8 mouse cellular contexts compared by ENCODE assay signal in genomic region chr9:8043044-8043387, GRCm38 (mm10). TPM values are rescaled to one million over a fixed set of nuclear protein-coding genes. Genes with fewer than 3 reads are reported as not detected.
DNase-seq lines count a peak whose midpoint lies in the region; ATAC-seq and TF ChIP-seq lines count a peak whose summit lies in the region.

No protein-coding gene starts in this region.

- peak overlapping the region; percentile 66; the same call in 1 of the 2 replicates for H3K4me3 ChIP-seq in kidney, embryonic 14.5 days (ENCODE audit: low read length)
- H3K4me3 ChIP-seq in embryonic facial prominence, embryonic 13.5 days, result peak overlapping the region; percentile 81
- peak overlapping the region; percentile 75; the same call in 1 of the 2 replicates for H3K4me3 ChIP-seq in intestine, embryonic 15.5 days (replicated peaks)
- peak overlapping the region; percentile 63 for H3K4me3 ChIP-seq in midbrain, postnatal 0 days (ENCODE audit: low read depth, low read length)

- no peaks in the 10 kb centered on the region for H3K9me3 ChIP-seq in kidney, embryonic 14.5 days (ENCODE audit: control insufficient read depth, low read length)
- no peaks in the 10 kb centered on the region for H3K9me3 ChIP-seq in embryonic facial prominence, embryonic 13.5 days
- H3K9me3 ChIP-seq in intestine, embryonic 15.5 days, result no peaks in the 10 kb centered on the region
- no peaks in the 10 kb centered on the region for H3K9me3 ChIP-seq in midbrain, postnatal 0 days (ENCODE audit: low read length)

- DNase-seq in kidney, postnatal 14 days, result no peak
- DNase-seq in midbrain, postnatal 0 days (ENCODE audit: low spot score), result no peak
- DNase-seq in left cerebral cortex, adult 9 months (ENCODE audit: low spot score in 2 of 2), result no peak
- no peak for DNase-seq in thymus, postnatal 4 days
- DNase-seq in retina, embryonic 14.5 days (ENCODE audit: low spot score), result no peak

- no peak overlapping the region; the same call in 1 of the 2 replicates for H3K27ac ChIP-seq in kidney, embryonic 14.5 days (ENCODE audit: low read depth, low read length)
- peak overlapping the region; percentile 72 for H3K27ac ChIP-seq in embryonic facial prominence, embryonic 13.5 days
- 0 out of 2 replicates have a peak overlapping the region, but pooled peaks have one; percentile 69 for H3K27ac ChIP-seq in intestine, embryonic 15.5 days
- H3K27ac ChIP-seq in midbrain, postnatal 0 days (ENCODE audit: low read depth, low read length), result peak overlapping the region; percentile 91; the same call in 1 of the 2 replicates

- H3K4me2 ChIP-seq in kidney, embryonic 14.5 days (replicated peaks; ENCODE audit: low read depth, low read length), result peak overlapping the region; percentile 67
- H3K4me2 ChIP-seq in embryonic facial prominence, embryonic 13.5 days, result peak overlapping the region; percentile 66
- H3K4me2 ChIP-seq in intestine, embryonic 15.5 days (replicated peaks), result peak overlapping the region; percentile 79
- peak overlapping the region; percentile 57 for H3K4me2 ChIP-seq in midbrain, postnatal 0 days (ENCODE audit: low read depth, low read length, poor library complexity, severe bottlenecking)

- ATAC-seq in kidney, embryonic 14.5 days (ENCODE audit: low FRiP score, low TSS enrichment), result peak; percentile 36; the same call in 1 of the 2 replicates
- ATAC-seq in embryonic facial prominence, embryonic 13.5 days (ENCODE audit: insufficient number of reproducible peaks, insufficient read depth, low FRiP score, low TSS enrichment, low read depth), result 0 out of 2 replicates have a peak, but pooled peaks have one; percentile 10
- ATAC-seq in intestine, embryonic 15.5 days, result peak; percentile 39
- ATAC-seq in midbrain, postnatal 0 days (ENCODE audit: low FRiP score), result peak; percentile 69

- TF ChIP-seq CTCF in midbrain, postnatal 0 days (IDR thresholded peaks at IDR 0.05), result no peak

- peaks cover 3% of the 10 kb centered on the region; the same call in 1 of the 2 replicates for H3K4me1 ChIP-seq in kidney, embryonic 14.5 days (ENCODE audit: control insufficient read depth, insufficient read depth, low read length)
- H3K4me1 ChIP-seq in embryonic facial prominence, embryonic 13.5 days, result peaks cover 4% of the 10 kb centered on the region; the same call in 1 of the 2 replicates
- H3K4me1 ChIP-seq in intestine, embryonic 15.5 days (replicated peaks), result no peaks in the 10 kb centered on the region
- H3K4me1 ChIP-seq in midbrain, postnatal 0 days (ENCODE audit: insufficient read depth, low read length), result peaks cover 5% of the 10 kb centered on the region; the same call in 1 of the 2 replicates

- no peak overlapping the region; the same call in 1 of the 2 replicates for H3K9ac ChIP-seq in kidney, embryonic 14.5 days (ENCODE audit: low read depth, low read length)
- peak overlapping the region; percentile 81 for H3K9ac ChIP-seq in embryonic facial prominence, embryonic 13.5 days
- no peak overlapping the region for H3K9ac ChIP-seq in intestine, embryonic 15.5 days
- 0 out of 2 replicates have a peak overlapping the region, but pooled peaks have one; percentile 84 for H3K9ac ChIP-seq in midbrain, postnatal 0 days (replicated peaks; ENCODE audit: low read length, poor library complexity, severe bottlenecking)

- no peaks in the 10 kb centered on the region; the same call in 1 of the 2 replicates for H3K36me3 ChIP-seq in kidney, embryonic 14.5 days (ENCODE audit: control insufficient read depth, insufficient read depth, low read length)
- no peaks in the 10 kb centered on the region for H3K36me3 ChIP-seq in embryonic facial prominence, embryonic 13.5 days
- H3K36me3 ChIP-seq in intestine, embryonic 15.5 days, result no peaks in the 10 kb centered on the region
- no peaks in the 10 kb centered on the region for H3K36me3 ChIP-seq in midbrain, postnatal 0 days (ENCODE audit: insufficient read depth, low read length)

- 13% methylated on average over 5 of the region's 5 CpGs for WGBS in kidney, embryonic 14.5 days
- 16% methylated on average over 5 of the region's 5 CpGs for WGBS in embryonic facial prominence, embryonic 13.5 days
- 15% methylated on average over 5 of the region's 5 CpGs for WGBS in intestine, embryonic 15.5 days
- WGBS in midbrain, postnatal 0 days, result 11% methylated on average over 5 of the region's 5 CpGs

- no peaks in the 10 kb centered on the region for H3K27me3 ChIP-seq in kidney, embryonic 14.5 days (ENCODE audit: control insufficient read depth, insufficient read depth, low read length)
- no peaks in the 10 kb centered on the region for H3K27me3 ChIP-seq in embryonic facial prominence, embryonic 13.5 days
- no peaks in the 10 kb centered on the region for H3K27me3 ChIP-seq in intestine, embryonic 15.5 days (replicated peaks)
- H3K27me3 ChIP-seq in midbrain, postnatal 0 days (ENCODE audit: insufficient read depth, low read length), result no peaks in the 10 kb centered on the region

RNA-seq across cellular contexts. Expression of gene Cfap300, which starts 0.4 kb away (rescaled TPM):
- 13.4 and 15.1 TPM in 2 replicates for polyA plus RNA-seq in kidney, embryonic 14.5 days (2014; fragmentation: Nextera tagmentation; extraction: Ambion mirVana)
- polyA plus RNA-seq in embryonic facial prominence, embryonic 13.5 days (2015; fragmentation: Nextera tagmentation; extraction: Ambion mirVana), result 15.9 and 16.4 TPM in 2 replicates
- polyA plus RNA-seq in intestine, embryonic 15.5 days (2015; fragmentation: Nextera tagmentation; extraction: Ambion mirVana), result 7.6 and 8.6 TPM in 2 replicates
- 12.1 and 20.1 TPM in 2 replicates for total RNA-seq in midbrain, postnatal 0 days (2014; rRNA removed)
- polyA plus RNA-seq in midbrain, postnatal 0 days (2015; fragmentation: Nextera tagmentation; extraction: Ambion mirVana), result 9.9 and 11.9 TPM in 2 replicates

RNA-seq across cellular contexts. Expression of gene Yap1, which starts 38.6 kb away (rescaled TPM):
- polyA plus RNA-seq in kidney, embryonic 14.5 days (2014; fragmentation: Nextera tagmentation; extraction: Ambion mirVana), result 36.7 and 48.8 TPM in 2 replicates
- polyA plus RNA-seq in embryonic facial prominence, embryonic 13.5 days (2015; fragmentation: Nextera tagmentation; extraction: Ambion mirVana), result 52.6 and 54.8 TPM in 2 replicates
- polyA plus RNA-seq in intestine, embryonic 15.5 days (2015; fragmentation: Nextera tagmentation; extraction: Ambion mirVana), result 25.3 and 25.9 TPM in 2 replicates
- 12.5 and 15.8 TPM in 2 replicates for total RNA-seq in midbrain, postnatal 0 days (2014; rRNA removed)
- 3.1 and 4.1 TPM in 2 replicates for polyA plus RNA-seq in midbrain, postnatal 0 days (2015; fragmentation: Nextera tagmentation; extraction: Ambion mirVana)

Comparison
In these comparisons a context has a peak if more than half of its experiments do, and no peak if none do; other contexts are left out.
1. ATAC-seq: peak in every context shown above with its lines; median percentile 69 in midbrain, postnatal 0 days; 39 in intestine, embryonic 15.5 days; 36 in kidney, embryonic 14.5 days; 10 in embryonic facial prominence, embryonic 13.5 days.
2. H3K9ac ChIP-seq: peak in embryonic facial prominence, embryonic 13.5 days (single experiment) and midbrain, postnatal 0 days (single experiment); none in kidney, embryonic 14.5 days (single experiment) and intestine, embryonic 15.5 days (single experiment).
3. Peak in every context shown above with its lines, with median percentiles within 50 percentile points of each other: H3K4me2 ChIP-seq and H3K4me3 ChIP-seq.